Mouse (Mus musculus): Measurements from ENCODE around the gene Psmd5. TPM values are rescaled to one million over a fixed set of nuclear protein-coding genes. Genes with fewer than 3 reads are reported as not detected.

Psmd5 gene
- 34.5 and 37.8 TPM in 2 replicates for polyA plus RNA-seq (2012; ENCODE audit: insufficient read depth, insufficient read length, missing spikeins)

DNA sequence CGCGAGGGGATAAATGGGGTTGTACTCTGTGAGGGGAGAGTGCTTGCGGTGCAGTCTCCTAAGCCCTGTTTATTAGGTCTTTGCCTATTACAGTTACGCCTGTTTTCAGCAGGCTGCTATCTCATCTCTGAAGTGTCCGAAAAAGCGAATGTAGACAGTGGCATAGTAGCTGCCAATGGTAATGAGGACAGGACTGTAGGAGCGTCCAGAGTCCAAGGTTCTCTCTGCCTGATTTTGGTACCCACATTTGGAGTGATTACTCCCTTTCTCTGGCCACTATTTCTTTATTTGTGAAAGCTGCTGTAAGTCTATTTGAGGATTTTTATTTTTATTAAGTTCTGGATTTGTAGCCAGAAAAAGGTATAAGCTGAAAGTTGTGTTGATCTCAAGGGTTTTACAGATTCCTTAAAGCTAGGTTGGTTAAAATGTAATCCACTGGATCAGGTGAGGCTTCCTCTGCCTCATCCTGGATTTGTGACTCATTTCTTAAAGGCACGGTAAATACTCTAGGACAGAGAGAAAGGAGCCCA, at the start of gene Psmd5:
Psmd5 (minus strand) TSS at position 153 of the 530 bp plus-strand sequence.
- TF ChIP-seq CTCF (IDR thresholded peaks at IDR 0.05; ENCODE audit: low read depth, low read length), result no peak
- Histone ChIP-seq H3K4me3 (ENCODE audit: insufficient read depth, low read length) (no peak within 1 kb of the TSS), H3K27ac (ENCODE audit: insufficient read depth, low read depth, low read length) (no peak within 1 kb of the TSS), H3K4me1 (ENCODE audit: control insufficient read depth, insufficient read depth, low read length) (peaks cover 6% of the 10 kb centered on the region)

DNA sequence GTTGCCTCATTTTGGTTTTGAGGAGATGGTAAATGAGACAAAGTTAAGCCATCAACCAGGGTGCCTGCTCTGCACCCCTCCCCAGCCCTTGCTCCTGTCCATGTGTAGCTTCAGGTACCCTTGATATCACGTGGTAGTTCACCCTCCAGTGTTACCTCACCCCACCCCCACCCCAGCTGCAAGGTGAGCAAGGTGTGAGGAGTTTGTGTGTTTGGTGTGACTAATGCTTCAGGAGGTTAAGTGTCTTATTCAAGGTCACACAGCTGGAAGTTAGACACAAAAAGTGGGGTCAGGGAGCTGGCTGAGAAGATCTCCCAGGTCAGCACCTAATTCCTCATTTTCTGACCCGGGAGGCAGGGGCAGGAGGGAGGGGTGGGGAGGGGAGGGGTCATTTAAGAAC, 48.0 kb upstream of the Psmd5 start:
- no peak overlapping the region for H3K4me3 ChIP-seq (ENCODE audit: insufficient read depth, low read length)
- peaks cover 7% of the 10 kb centered on the region for H3K4me1 ChIP-seq (ENCODE audit: control insufficient read depth, insufficient read depth, low read length)
- no peak overlapping the region for H3K27ac ChIP-seq (ENCODE audit: insufficient read depth, low read depth, low read length)
- TF ChIP-seq POLR2A (IDR thresholded peaks at IDR 0.05; ENCODE audit: borderline replicate concordance, low read depth, low read length) (no peak), CTCF (IDR thresholded peaks at IDR 0.05; ENCODE audit: low read depth, low read length) (no peak)

DNA sequence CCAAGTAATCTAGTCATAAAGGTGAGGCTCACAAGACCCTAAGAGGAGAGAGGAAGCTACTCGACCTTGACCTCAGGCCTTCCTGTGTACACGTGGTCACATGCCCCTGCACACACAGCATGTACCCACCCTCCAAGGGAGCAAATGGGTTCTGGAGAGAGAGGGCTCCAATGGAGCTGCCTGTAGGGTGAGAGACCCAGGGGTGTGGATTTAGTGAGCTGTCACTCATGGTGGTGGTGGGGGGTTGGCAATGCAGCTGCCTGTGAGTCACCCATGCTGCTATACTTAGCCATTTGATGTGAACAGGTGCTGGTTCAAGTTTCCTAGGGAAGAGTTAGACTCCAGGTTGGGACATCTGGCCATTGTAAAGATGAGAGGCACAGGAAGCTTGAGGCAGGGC, 45.4 kb upstream of the Psmd5 start:
- TF ChIP-seq POLR2A (IDR thresholded peaks at IDR 0.05; ENCODE audit: borderline replicate concordance, low read depth, low read length), result no peak
- no peak for TF ChIP-seq CTCF (IDR thresholded peaks at IDR 0.05; ENCODE audit: low read depth, low read length)
- Histone ChIP-seq H3K4me1 (ENCODE audit: control insufficient read depth, insufficient read depth, low read length) (peaks cover 7% of the 10 kb centered on the region), H3K27ac (ENCODE audit: insufficient read depth, low read depth, low read length) (no peak overlapping the region), H3K4me3 (ENCODE audit: insufficient read depth, low read length) (no peak overlapping the region)

DNA sequence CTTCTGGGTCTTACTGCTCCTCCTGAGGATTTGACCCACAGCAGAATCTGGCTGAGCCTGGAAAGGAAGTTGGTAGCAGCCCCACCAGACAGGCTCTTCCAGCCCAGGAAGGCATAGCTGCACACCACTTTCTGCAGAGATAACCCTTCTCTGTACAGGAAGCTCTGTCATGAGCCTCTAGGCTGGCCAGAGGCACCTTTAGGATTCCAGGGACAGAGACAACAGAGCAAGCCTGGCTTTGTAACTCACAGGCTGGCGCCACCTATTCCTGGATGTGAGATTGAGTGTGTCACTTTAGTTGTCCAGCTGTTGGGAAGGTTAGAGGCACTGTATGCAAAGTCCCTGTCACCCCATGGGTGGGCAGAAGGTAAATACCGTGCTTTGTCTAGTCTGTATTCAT, 40.3 kb upstream of the Psmd5 start:
- Histone ChIP-seq H3K27ac (ENCODE audit: insufficient read depth, low read depth, low read length) (no peak overlapping the region), H3K4me1 (ENCODE audit: control insufficient read depth, insufficient read depth, low read length) (peaks cover 13% of the 10 kb centered on the region), H3K4me3 (ENCODE audit: insufficient read depth, low read length) (no peak overlapping the region)
- TF ChIP-seq CTCF (IDR thresholded peaks at IDR 0.05; ENCODE audit: low read depth, low read length) (no peak), POLR2A (IDR thresholded peaks at IDR 0.05; ENCODE audit: borderline replicate concordance, low read depth, low read length) (no peak)

DNA sequence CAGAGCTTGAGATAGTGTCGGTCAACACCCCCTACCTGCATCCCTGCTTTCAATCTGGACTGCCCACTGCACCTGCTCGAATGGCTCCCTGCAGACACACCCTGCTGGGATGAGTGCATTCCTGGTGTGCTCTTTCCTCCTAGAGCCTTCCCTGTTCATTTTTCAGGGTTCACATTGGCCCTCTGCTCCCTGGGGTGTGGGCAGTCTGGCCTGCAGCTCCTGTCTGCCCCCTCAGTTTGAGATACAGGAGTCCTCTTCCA, 40.0 kb upstream of the Psmd5 start:
- TF ChIP-seq CTCF (IDR thresholded peaks at IDR 0.05; ENCODE audit: low read depth, low read length) (no peak), POLR2A (IDR thresholded peaks at IDR 0.05; ENCODE audit: borderline replicate concordance, low read depth, low read length) (no peak)
- no peak overlapping the region for H3K27ac ChIP-seq (ENCODE audit: insufficient read depth, low read depth, low read length)
- no peak overlapping the region for H3K4me3 ChIP-seq (ENCODE audit: insufficient read depth, low read length)
- H3K4me1 ChIP-seq (ENCODE audit: control insufficient read depth, insufficient read depth, low read length), result peaks cover 10% of the 10 kb centered on the region

DNA sequence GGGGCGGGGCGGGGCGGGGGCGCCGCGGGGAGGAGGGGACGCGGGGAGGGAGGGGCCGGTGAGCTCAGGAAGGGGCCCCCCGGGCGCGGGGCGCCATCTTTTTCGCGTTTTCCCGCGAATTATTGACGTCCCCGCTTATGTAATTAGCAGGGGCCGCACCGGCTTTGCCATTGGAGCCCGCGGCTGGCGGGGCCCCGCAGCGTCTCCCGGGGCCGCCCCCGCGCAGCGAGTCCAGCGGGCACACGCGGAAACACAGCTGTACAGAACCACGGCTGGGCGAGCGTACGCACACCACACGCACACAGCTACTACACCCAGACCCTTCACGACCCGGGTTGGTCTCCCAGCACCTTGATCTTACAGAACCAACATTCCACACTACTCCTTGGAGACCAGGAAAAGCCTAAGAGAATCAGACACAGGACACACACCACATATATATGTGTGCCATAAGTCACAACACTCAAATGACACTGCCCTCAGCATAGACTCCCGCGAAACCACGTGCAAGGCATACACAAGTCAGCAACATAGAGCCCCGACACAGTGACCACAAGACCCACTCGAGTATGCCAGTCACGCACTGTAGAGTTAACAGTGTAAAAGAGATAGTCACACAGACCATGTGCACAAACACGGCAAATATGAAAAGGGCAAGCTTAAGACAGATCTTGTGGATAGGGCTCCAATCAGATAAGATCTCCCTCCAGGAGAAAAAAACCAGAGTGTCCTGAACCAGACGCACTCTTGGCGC, 39.5 kb upstream of the Psmd5 start:
- Histone ChIP-seq H3K4me3 (ENCODE audit: insufficient read depth, low read length) (peak overlapping the region; percentile 48), H3K27ac (ENCODE audit: insufficient read depth, low read depth, low read length) (no peak overlapping the region), H3K4me1 (ENCODE audit: control insufficient read depth, insufficient read depth, low read length) (peaks cover 10% of the 10 kb centered on the region)
- TF ChIP-seq POLR2A (IDR thresholded peaks at IDR 0.05; ENCODE audit: borderline replicate concordance, low read depth, low read length) (no peak), CTCF (IDR thresholded peaks at IDR 0.05; ENCODE audit: low read depth, low read length) (no peak)

DNA sequence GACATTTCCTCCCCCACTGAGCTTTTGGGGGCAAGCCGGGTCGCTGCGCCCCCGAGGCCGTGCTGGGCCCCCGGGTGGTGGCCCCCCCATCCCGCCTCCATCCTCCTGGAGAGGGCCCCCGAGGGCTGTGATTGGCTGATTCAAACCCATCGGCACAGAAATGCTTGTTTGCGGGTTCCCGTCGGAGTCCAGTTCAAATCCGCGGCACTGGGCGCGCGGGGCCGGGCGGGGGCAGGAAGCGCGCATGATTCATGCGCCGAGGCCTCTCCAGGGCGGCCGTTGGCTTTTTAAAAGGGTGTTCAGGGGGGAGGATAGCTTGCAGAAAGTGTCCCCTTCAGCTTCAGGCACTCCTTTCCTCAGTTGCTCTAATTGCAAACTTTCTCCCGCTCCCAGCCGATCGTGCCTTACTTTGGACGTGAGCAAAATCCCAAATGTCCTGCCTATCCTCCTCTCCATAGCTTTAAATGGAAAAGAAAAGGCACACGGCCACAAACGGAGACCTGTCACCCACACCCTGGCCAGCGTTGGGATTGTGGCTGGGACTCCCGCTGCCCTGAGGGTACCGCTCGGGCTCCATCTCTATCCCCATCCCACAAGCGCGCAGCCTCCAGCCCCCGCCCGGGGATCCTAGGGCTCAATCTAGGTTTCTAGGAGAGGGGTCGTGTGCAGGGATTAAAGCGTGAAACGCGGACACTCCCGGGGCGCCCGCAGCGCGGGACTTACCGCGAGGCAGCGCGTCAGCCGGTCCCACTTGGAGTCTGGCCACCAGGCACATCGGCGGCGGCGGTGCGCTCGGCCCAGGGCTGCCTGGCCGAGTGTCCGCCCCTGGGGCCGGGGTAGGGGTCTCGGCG, 38.7 kb upstream of the Psmd5 start, which contains the start of gene Phf19:
Phf19 (minus strand) TSS at position 809 of the 851 bp plus-strand sequence.
- Histone ChIP-seq H3K4me1 (ENCODE audit: control insufficient read depth, insufficient read depth, low read length) (peaks cover 10% of the 10 kb centered on the region), H3K4me3 (ENCODE audit: insufficient read depth, low read length) (peak within 1 kb of the TSS; percentile 93), H3K27ac (ENCODE audit: insufficient read depth, low read depth, low read length) (peak within 1 kb of the TSS; percentile 59)
- TF ChIP-seq CTCF (IDR thresholded peaks at IDR 0.05; ENCODE audit: low read depth, low read length) (no peak), POLR2A (IDR thresholded peaks at IDR 0.05; ENCODE audit: borderline replicate concordance, low read depth, low read length) (no peak)

DNA sequence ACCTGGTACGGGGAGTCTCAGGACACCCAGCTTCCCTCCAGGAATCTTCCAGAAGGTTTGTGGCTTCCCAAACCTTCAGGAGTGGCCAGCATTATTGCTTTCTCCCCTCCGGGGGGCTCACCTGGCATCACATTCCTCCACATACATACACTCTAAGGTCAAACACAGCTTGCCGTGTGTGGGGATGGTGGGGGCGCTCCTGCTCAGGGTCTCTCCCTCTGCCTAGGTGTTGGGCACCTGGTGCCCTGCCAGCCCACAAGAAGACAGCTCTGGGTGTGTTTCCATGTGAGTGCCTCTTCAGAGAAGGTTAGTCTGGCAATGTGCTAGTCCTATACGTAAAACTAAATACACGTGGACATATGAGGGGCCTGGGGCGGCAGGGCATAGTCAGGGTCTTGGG, 37.8 kb upstream of the Psmd5 start:
- TF ChIP-seq POLR2A (IDR thresholded peaks at IDR 0.05; ENCODE audit: borderline replicate concordance, low read depth, low read length) (no peak), CTCF (IDR thresholded peaks at IDR 0.05; ENCODE audit: low read depth, low read length) (no peak)
- peaks cover 10% of the 10 kb centered on the region for H3K4me1 ChIP-seq (ENCODE audit: control insufficient read depth, insufficient read depth, low read length)
- peak overlapping the region; percentile 93 for H3K4me3 ChIP-seq (ENCODE audit: insufficient read depth, low read length)
- H3K27ac ChIP-seq (ENCODE audit: insufficient read depth, low read depth, low read length), result no peak overlapping the region

DNA sequence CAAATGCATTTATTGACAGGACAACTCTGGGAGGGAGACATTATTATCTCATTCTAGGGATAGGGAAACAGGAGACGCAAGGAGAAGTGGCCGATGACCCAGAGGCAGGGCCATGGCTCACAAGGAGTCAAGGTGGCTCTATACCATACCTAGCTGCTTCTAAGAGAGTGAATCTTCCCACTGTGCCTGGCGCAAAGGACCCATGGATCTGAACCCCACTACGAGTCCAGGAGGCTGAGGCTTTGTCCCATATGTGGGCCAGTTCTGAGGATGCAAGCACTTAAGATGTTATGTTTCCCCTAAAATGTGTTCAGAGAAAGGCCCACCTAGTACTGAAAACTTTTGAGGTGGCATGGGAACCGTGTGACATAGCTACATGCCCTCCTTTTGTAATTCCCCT, 37.1 kb upstream of the Psmd5 start:
- Histone ChIP-seq H3K4me1 (ENCODE audit: control insufficient read depth, insufficient read depth, low read length) (peaks cover 15% of the 10 kb centered on the region), H3K27ac (ENCODE audit: insufficient read depth, low read depth, low read length) (no peak overlapping the region), H3K4me3 (ENCODE audit: insufficient read depth, low read length) (no peak overlapping the region)
- no peak for TF ChIP-seq POLR2A (IDR thresholded peaks at IDR 0.05; ENCODE audit: borderline replicate concordance, low read depth, low read length)
- no peak for TF ChIP-seq CTCF (IDR thresholded peaks at IDR 0.05; ENCODE audit: low read depth, low read length)

DNA sequence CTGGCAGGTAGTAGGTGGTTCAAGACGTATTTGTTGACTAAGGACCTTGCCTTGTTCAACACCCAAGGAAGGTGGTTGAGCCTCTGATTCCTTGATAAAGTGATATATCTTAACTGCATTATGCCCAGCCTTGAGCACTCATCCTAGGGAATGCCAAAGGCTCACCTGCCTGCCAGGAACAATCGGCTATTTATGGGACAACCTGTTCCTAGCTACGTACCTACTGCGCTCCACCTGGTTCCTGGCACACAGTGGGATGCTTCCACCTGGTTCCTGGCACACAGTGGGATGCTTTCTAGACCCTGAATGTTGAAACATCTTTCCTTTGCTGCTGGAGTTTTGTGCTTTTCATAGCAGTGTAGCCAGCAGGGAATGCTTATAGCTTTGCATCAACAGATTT, 35.0 kb upstream of the Psmd5 start:
- no peak overlapping the region for H3K27ac ChIP-seq (ENCODE audit: insufficient read depth, low read depth, low read length)
- H3K4me3 ChIP-seq (ENCODE audit: insufficient read depth, low read length), result no peak overlapping the region
- H3K4me1 ChIP-seq (ENCODE audit: control insufficient read depth, insufficient read depth, low read length), result peaks cover 20% of the 10 kb centered on the region
- TF ChIP-seq POLR2A (IDR thresholded peaks at IDR 0.05; ENCODE audit: borderline replicate concordance, low read depth, low read length) (no peak), CTCF (IDR thresholded peaks at IDR 0.05; ENCODE audit: low read depth, low read length) (no peak)

Data from bone marrow macrophage, adult 2 months (primary cell).